Mouse (Mus musculus) ES-Bruce4 (cell line): ENCODE measurements around the gene Dcun1d1.

Experiments
- CTCF ChIP-seq: IDR thresholded peaks from one replicate; pipeline ENCODE4 v1.8.1; 2011; ENCODE audit warnings: low read depth, low read length
- EP300 ChIP-seq: IDR thresholded peaks from 2 replicates; pipeline ENCODE4 v1.6.1; 2011; ENCODE audit warnings: low read depth, low read length; ENCODE audit not compliant: insufficient read depth
- POLR2A ChIP-seq: IDR thresholded peaks from one replicate; pipeline ENCODE4 v1.8.1; 2011; ENCODE audit warnings: low read length; ENCODE audit not compliant: insufficient read depth

- TF ChIP-seq CTCF (no peak), POLR2A (no peak), EP300 (no peak)
These were observed 25.7 kb upstream of the Dcun1d1 start for GRCm38 (mm10) chr3:35962967-35963366.
